Mouse (Mus musculus) hematopoietic stem cell, adult 5-6 weeks (primary cell): ENCODE measurements at regions not wholly inside any gene's neighbourhood (a gene's known extent, or its start where the extent isn't known, plus 50 kb on each side); places are given as distances from the start of the nearest gene placed in this dataset.

Experiments
- ATAC-seq, 2 experiments: fragments of 125-278 bp in 1 of 2; replicated peaks in 1 of 2; 2 replicates each; pipeline ENCODE4 v1.8.0; 2016 to 2017; ENCODE audit warnings: inconsistent platforms in 2 of 2, mild to moderate bottlenecking in 2 of 2, moderate number of reproducible peaks in 2 of 2, low read depth in 1 of 2, moderate TSS enrichment in 1 of 2; ENCODE audit not compliant: low FRiP score in 2 of 2, poor library complexity in 2 of 2, severe bottlenecking in 2 of 2, insufficient read depth in 1 of 2, low TSS enrichment in 1 of 2

- ATAC-seq = no peak
Observed at GRCm38 (mm10) chr3:51092079-51093028, 131.9 kb upstream of the Noct start.

- ATAC-seq = no peak
Observed at GRCm38 (mm10) chr3:51095847-51096447, 128.3 kb upstream of the Noct start.

GRCm38 (mm10) chr3:51096545-51096944 lies 127.7 kb upstream of the Noct start:
- no peak for ATAC-seq

GRCm38 (mm10) chr3:51097362-51097761 lies 126.9 kb upstream of the Noct start:
- no peak for ATAC-seq

GRCm38 (mm10) chr3:51099966-51100365 lies 124.3 kb upstream of the Noct start:
- no peak for ATAC-seq

GRCm38 (mm10) chr3:51108639-51109202 lies 115.5 kb upstream of the Noct start:
- ATAC-seq = no peak

GRCm38 (mm10) chr3:51111241-51111640 lies 113.0 kb upstream of the Noct start:
- ATAC-seq = no peak

GRCm38 (mm10) chr3:51112351-51112750 lies 111.9 kb upstream of the Noct start:
- no peak for ATAC-seq

GRCm38 (mm10) chr3:51115921-51116320 lies 108.3 kb upstream of the Noct start:
- ATAC-seq = no peak

GRCm38 (mm10) chr3:51118706-51119105 lies 105.5 kb upstream of the Noct start:
- ATAC-seq = no peak

GRCm38 (mm10) chr3:51120522-51120921 lies 103.7 kb upstream of the Noct start:
- ATAC-seq = no peak

- ATAC-seq = peak; percentile 69 to 76
Observed at GRCm38 (mm10) chr3:51121703-51122540, 102.3 kb upstream of the Noct start.

- no peak for ATAC-seq
Observed at GRCm38 (mm10) chr3:51122541-51122935, 101.7 kb upstream of the Noct start.

GRCm38 (mm10) chr3:51127875-51128274 lies 96.4 kb upstream of the Noct start:
- ATAC-seq = no peak

- peak; percentile 99 for ATAC-seq
Observed at GRCm38 (mm10) chr3:51128491-51129155, 95.6 kb upstream of the Noct start.

GRCm38 (mm10) chr3:51130709-51131108 lies 93.5 kb upstream of the Noct start:
- ATAC-seq = no peak

- no peak for ATAC-seq
Observed at GRCm38 (mm10) chr3:51131341-51131740, 92.9 kb upstream of the Noct start.
